Mouse (Mus musculus): ENCODE data around the gene Slc7a1. TPM values are rescaled to one million over a fixed set of nuclear protein-coding genes. Genes with fewer than 3 reads are reported as not detected.

Gene Slc7a1
- polyA plus RNA-seq, 1 experiment from 2014 or later = 40.0 TPM

GRCm38 (mm10) chr5:148414233-148414632, 14.5 kb upstream of the Slc7a1 start:
- H3K4me3 ChIP-seq (replicated peaks) = no peak overlapping the region
- no peaks in the 10 kb centered on the region for H3K27me3 ChIP-seq (replicated peaks)
- H3K36me3 ChIP-seq = no peaks in the 10 kb centered on the region
- 64% methylated on average over 7 of the region's 7 CpGs for WGBS
- no peak for ATAC-seq (ENCODE audit: low FRiP score)
- no peak overlapping the region for H3K9ac ChIP-seq (replicated peaks)
- no peaks in the 10 kb centered on the region for H3K9me3 ChIP-seq (replicated peaks)
- H3K27ac ChIP-seq (replicated peaks) = no peak overlapping the region
- no peaks in the 10 kb centered on the region for H3K4me1 ChIP-seq
- no peak overlapping the region for H3K4me2 ChIP-seq

GRCm38 (mm10) chr5:148412504-148412903, 12.8 kb upstream of the Slc7a1 start:
- H3K27ac ChIP-seq (replicated peaks) = no peak overlapping the region
- no peaks in the 10 kb centered on the region for H3K4me1 ChIP-seq
- H3K27me3 ChIP-seq (replicated peaks) = no peaks in the 10 kb centered on the region
- no peak for ATAC-seq (ENCODE audit: low FRiP score)
- H3K9ac ChIP-seq (replicated peaks) = no peak overlapping the region
- 97% methylated on average over 4 of the region's 4 CpGs for WGBS
- no peak overlapping the region for H3K4me3 ChIP-seq (replicated peaks)
- no peaks in the 10 kb centered on the region for H3K9me3 ChIP-seq (replicated peaks)
- H3K36me3 ChIP-seq = no peaks in the 10 kb centered on the region
- H3K4me2 ChIP-seq = no peak overlapping the region

GRCm38 (mm10) chr5:148409465-148409864, 9.8 kb upstream of the Slc7a1 start:
- Histone ChIP-seq H3K4me3 (replicated peaks) (no peak overlapping the region), H3K4me2 (no peak overlapping the region), H3K9me3 (replicated peaks) (no peaks in the 10 kb centered on the region), H3K27me3 (replicated peaks) (no peaks in the 10 kb centered on the region), H3K27ac (replicated peaks) (no peak overlapping the region), H3K4me1 (no peaks in the 10 kb centered on the region), H3K9ac (replicated peaks) (no peak overlapping the region), H3K36me3 (no peaks in the 10 kb centered on the region)
- 90% methylated on average over 8 of the region's 8 CpGs for WGBS
- no peak for ATAC-seq (ENCODE audit: low FRiP score)

GRCm38 (mm10) chr5:148406913-148407312, 7.2 kb upstream of the Slc7a1 start:
- Histone ChIP-seq H3K4me1 (no peaks in the 10 kb centered on the region), H3K9me3 (replicated peaks) (no peaks in the 10 kb centered on the region), H3K36me3 (no peaks in the 10 kb centered on the region), H3K4me3 (replicated peaks) (no peak overlapping the region), H3K27me3 (replicated peaks) (no peaks in the 10 kb centered on the region), H3K9ac (replicated peaks) (no peak overlapping the region), H3K27ac (replicated peaks) (no peak overlapping the region), H3K4me2 (no peak overlapping the region)
- no peak for ATAC-seq (ENCODE audit: low FRiP score)
- WGBS = 96% methylated on average over 2 of the region's 2 CpGs

- Histone ChIP-seq H3K9me3 (replicated peaks) (no peaks in the 10 kb centered on the region), H3K4me3 (replicated peaks) (no peak overlapping the region), H3K9ac (replicated peaks) (no peak overlapping the region), H3K27me3 (replicated peaks) (0 out of 2 replicates have a peak, but pooled peaks cover 3% of the 10 kb centered on the region), H3K4me2 (no peak overlapping the region), H3K4me1 (peaks cover 5% of the 10 kb centered on the region), H3K36me3 (no peaks in the 10 kb centered on the region), H3K27ac (replicated peaks) (no peak overlapping the region)
- 94% methylated on average over 7 of the region's 7 CpGs for WGBS
- no peak for ATAC-seq (ENCODE audit: low FRiP score)
These were observed 4.8 kb upstream of the Slc7a1 start for GRCm38 (mm10) chr5:148404548-148404947.

- 60% methylated on average over 4 of the region's 4 CpGs for WGBS
- no peak for ATAC-seq (ENCODE audit: low FRiP score)
- no peak overlapping the region for H3K4me2 ChIP-seq
- H3K4me1 ChIP-seq = peaks cover 18% of the 10 kb centered on the region
- no peaks in the 10 kb centered on the region for H3K9me3 ChIP-seq (replicated peaks)
- H3K27ac ChIP-seq (replicated peaks) = no peak overlapping the region
- no peak overlapping the region for H3K9ac ChIP-seq (replicated peaks)
- no peaks in the 10 kb centered on the region for H3K36me3 ChIP-seq
- H3K27me3 ChIP-seq (replicated peaks) = 0 out of 2 replicates have a peak, but pooled peaks cover 3% of the 10 kb centered on the region
- H3K4me3 ChIP-seq (replicated peaks) = no peak overlapping the region
These were observed 2.9 kb upstream of the Slc7a1 start for GRCm38 (mm10) chr5:148402641-148403040.

- peak overlapping the region; percentile 81 for H3K4me3 ChIP-seq (replicated peaks)
- peaks cover 22% of the 10 kb centered on the region for H3K4me1 ChIP-seq
- WGBS = 2% methylated on average over 58 of the region's 58 CpGs
- H3K9me3 ChIP-seq (replicated peaks) = no peaks in the 10 kb centered on the region
- peak overlapping the region; percentile 84 for H3K27ac ChIP-seq (replicated peaks)
- no peaks in the 10 kb centered on the region for H3K36me3 ChIP-seq
- H3K9ac ChIP-seq (replicated peaks) = peak overlapping the region; percentile 81
- ATAC-seq (ENCODE audit: low FRiP score) = peak; percentile 81
- peak overlapping the region; percentile 94 for H3K4me2 ChIP-seq
- 0 out of 2 replicates have a peak, but pooled peaks cover 3% of the 10 kb centered on the region for H3K27me3 ChIP-seq (replicated peaks)
These were observed 691 bp downstream of the Slc7a1 start for GRCm38 (mm10) chr5:148398766-148399659.

GRCm38 (mm10) chr5:148398451-148398765, 1.3 kb downstream of the Slc7a1 start:
- no peak for ATAC-seq (ENCODE audit: low FRiP score)
- Histone ChIP-seq H3K27me3 (replicated peaks) (0 out of 2 replicates have a peak, but pooled peaks cover 3% of the 10 kb centered on the region), H3K27ac (replicated peaks) (no peak overlapping the region), H3K9ac (replicated peaks) (no peak overlapping the region; the same call in 1 of the 2 replicates), H3K4me2 (peak overlapping the region; percentile 94), H3K9me3 (replicated peaks) (no peaks in the 10 kb centered on the region), H3K4me3 (replicated peaks) (peak overlapping the region; percentile 81), H3K36me3 (no peaks in the 10 kb centered on the region), H3K4me1 (peaks cover 22% of the 10 kb centered on the region)
- WGBS = 54% methylated on average over 6 of the region's 6 CpGs

GRCm38 (mm10) chr5:148397911-148398310, 1.8 kb downstream of the Slc7a1 start:
- Histone ChIP-seq H3K27me3 (replicated peaks) (0 out of 2 replicates have a peak, but pooled peaks cover 3% of the 10 kb centered on the region), H3K9ac (replicated peaks) (no peak overlapping the region), H3K36me3 (no peaks in the 10 kb centered on the region), H3K4me3 (replicated peaks) (no peak overlapping the region), H3K4me2 (peak overlapping the region; percentile 94), H3K27ac (replicated peaks) (no peak overlapping the region), H3K4me1 (peaks cover 22% of the 10 kb centered on the region), H3K9me3 (replicated peaks) (no peaks in the 10 kb centered on the region)
- no peak for ATAC-seq (ENCODE audit: low FRiP score)
- 76% methylated on average over 5 of the region's 5 CpGs for WGBS

- H3K4me2 ChIP-seq = peak overlapping the region; percentile 94; the same call in 1 of the 2 replicates
- H3K27ac ChIP-seq (replicated peaks) = no peak overlapping the region
- WGBS = 93% methylated on average over 4 of the region's 4 CpGs
- 0 out of 2 replicates have a peak, but pooled peaks cover 3% of the 10 kb centered on the region for H3K27me3 ChIP-seq (replicated peaks)
- H3K9ac ChIP-seq (replicated peaks) = no peak overlapping the region
- peaks cover 22% of the 10 kb centered on the region for H3K4me1 ChIP-seq
- no peaks in the 10 kb centered on the region for H3K9me3 ChIP-seq (replicated peaks)
- H3K36me3 ChIP-seq = no peaks in the 10 kb centered on the region
- no peak overlapping the region for H3K4me3 ChIP-seq (replicated peaks)
- no peak for ATAC-seq (ENCODE audit: low FRiP score)
These were observed 2.3 kb downstream of the Slc7a1 start for GRCm38 (mm10) chr5:148397418-148397817.

- WGBS = 85% methylated on average over 8 of the region's 8 CpGs
- Histone ChIP-seq H3K36me3 (no peaks in the 10 kb centered on the region), H3K9me3 (replicated peaks) (no peaks in the 10 kb centered on the region), H3K27ac (replicated peaks) (no peak overlapping the region), H3K27me3 (replicated peaks) (no peaks in the 10 kb centered on the region), H3K4me1 (peaks cover 10% of the 10 kb centered on the region; the same call in 1 of the 2 replicates), H3K9ac (replicated peaks) (no peak overlapping the region), H3K4me2 (no peak overlapping the region), H3K4me3 (replicated peaks) (no peak overlapping the region)
- no peak for ATAC-seq (ENCODE audit: low FRiP score)
These were observed 6.4 kb downstream of the Slc7a1 start for GRCm38 (mm10) chr5:148393316-148393715.

- no peaks in the 10 kb centered on the region for H3K9me3 ChIP-seq (replicated peaks)
- peaks cover 5% of the 10 kb centered on the region; the same call in 1 of the 2 replicates for H3K4me1 ChIP-seq
- no peak overlapping the region for H3K4me3 ChIP-seq (replicated peaks)
- H3K4me2 ChIP-seq = no peak overlapping the region
- no peak overlapping the region for H3K27ac ChIP-seq (replicated peaks)
- no peaks in the 10 kb centered on the region for H3K27me3 ChIP-seq (replicated peaks)
- no peaks in the 10 kb centered on the region for H3K36me3 ChIP-seq
- no peak for ATAC-seq (ENCODE audit: low FRiP score)
- 76% methylated on average over 6 of the region's 6 CpGs for WGBS
- H3K9ac ChIP-seq (replicated peaks) = no peak overlapping the region
These were observed 6.9 kb downstream of the Slc7a1 start for GRCm38 (mm10) chr5:148392831-148393230.
